Comparison of ENCODE assay signal across 12 mouse cellular contexts in genomic region chr5:140741877-140742276, GRCm38 (mm10). TPM values are rescaled to one million over a fixed set of nuclear protein-coding genes. Genes with fewer than 3 reads are reported as not detected.
DNase-seq lines count a peak whose midpoint lies in the region; ATAC-seq and TF ChIP-seq lines count a peak whose summit lies in the region.
"Had no signal": no experiment of that assay in that cellular context is flagged by ENCODE, and none has a peak within 500 bp of the region (broad histone marks: within the 10 kb centered on the region; RNA-seq: fewer than 3 reads in every experiment).

No protein-coding gene starts in this region.

- H3K27me3 ChIP-seq in spleen, adult 2 months (ENCODE audit: control insufficient read depth, insufficient read depth, low read length), result no peaks in the 10 kb centered on the region
- H3K27me3 ChIP-seq: stomach, embryonic 15.5 days had no signal

- no peaks in the 10 kb centered on the region for H3K36me3 ChIP-seq in spleen, adult 2 months (ENCODE audit: control insufficient read depth, insufficient read depth, low read length)
- H3K36me3 ChIP-seq: hindbrain, embryonic 10.5 days; lung, embryonic 15.5 days; stomach, embryonic 15.5 days had no signal

- ATAC-seq in granulocyte monocyte progenitor cell, adult 5-6 weeks (replicated peaks; ENCODE audit: poor library complexity, severe bottlenecking), result peak; percentile 38; the same call in 1 of the 2 replicates

- TF ChIP-seq CTCF in spleen, adult 2 months (IDR thresholded peaks at IDR 0.05; ENCODE audit: extremely low read depth, insufficient read depth, insufficient read length, insufficient replicate concordance), result peak; percentile 1; the same call in 1 of the 2 replicates

- H3K4me3 ChIP-seq in spleen, adult 2 months (ENCODE audit: extremely low read depth, insufficient read depth, insufficient read length), result no peak overlapping the region
- H3K4me3 ChIP-seq: hindbrain, embryonic 10.5 days; lung, embryonic 15.5 days; stomach, embryonic 15.5 days had no signal

- no peak for TF ChIP-seq POLR2A in spleen, adult 2 months (IDR thresholded peaks at IDR 0.05; ENCODE audit: low read depth, low read length)

- DNase-seq in heart, adult 11 months, result peak; percentile 88
- no peak for DNase-seq in heart, postnatal 25 days (ENCODE audit: low spot score)
- no peak for DNase-seq in spleen, adult 2 months (ENCODE audit: low read depth in 1 of 2, low spot score in 2 of 2)
- DNase-seq in spleen, adult 12 weeks (ENCODE audit: low spot score), result no peak
- no peak for DNase-seq in adrenal gland, postnatal 36 days
- DNase-seq in left cerebral cortex, postnatal 14 days (ENCODE audit: low spot score in 2 of 2), result no peak
- DNase-seq in heart, postnatal 4 days, result no peak
- DNase-seq: layer of hippocampus, adult 9-11 months had no signal

- H3K27ac ChIP-seq in spleen, adult 2 months (ENCODE audit: insufficient read depth, low read length), result no peak overlapping the region
- H3K27ac ChIP-seq: hindbrain, embryonic 10.5 days; lung, embryonic 15.5 days; stomach, embryonic 15.5 days had no signal

- H3K4me1 ChIP-seq in spleen, adult 2 months (ENCODE audit: control insufficient read depth, insufficient read depth, insufficient read length), result peaks cover 4% of the 10 kb centered on the region
- H3K4me1 ChIP-seq: lung, embryonic 15.5 days had no signal

- intact Hi-C loops in heart, postnatal 25 days (cut with DNase I), result no loop called here
- intact Hi-C loops in left cerebral cortex, postnatal 14 days (cut with DNase I), result no loop called here

RNA-seq across cellular contexts. Expression of gene Amz1, which starts 17.9 kb away (rescaled TPM):
- total RNA-seq in heart, postnatal 25 days (2021), result under 1 TPM; 0.08 to 0.44 TPM
- polyA plus RNA-seq in spleen, adult 2 months (2012; rRNA removed), result 17.6 and 19.1 TPM in 2 replicates
- 2.8 and 3.1 TPM in 2 replicates for total RNA-seq in granulocyte monocyte progenitor cell, adult 5-6 weeks (2014; fragmentation: Nextera tagmentation)
- 0.77 and 0.78 TPM in 2 replicates for total RNA-seq in granulocyte monocyte progenitor cell, adult 5-6 weeks (2017)
- total RNA-seq in adrenal gland, postnatal 36 days (2021), result under 1 TPM; 0.50 to 0.66 TPM
- 10 to 100 TPM; 17.4 to 20.5 TPM for total RNA-seq in left cerebral cortex, postnatal 14 days (2021)
- 1 to 10 TPM in 1 of 2 experiments, under 1 TPM in 1; 0.93 to 1.5 TPM for total RNA-seq in heart, postnatal 4 days (2021)

RNA-seq across cellular contexts. Expression of gene Brat1, which starts 37.1 kb away (rescaled TPM):
- 1 to 10 TPM; 7.2 to 8.4 TPM for total RNA-seq in heart, postnatal 25 days (2021)
- 28.3 and 40.5 TPM in 2 replicates for polyA plus RNA-seq in spleen, adult 2 months (2012; rRNA removed)
- 10.2 and 14.3 TPM in 2 replicates for total RNA-seq in granulocyte monocyte progenitor cell, adult 5-6 weeks (2014; fragmentation: Nextera tagmentation)
- total RNA-seq in granulocyte monocyte progenitor cell, adult 5-6 weeks (2017), result 7.3 and 8.2 TPM in 2 replicates
- total RNA-seq in adrenal gland, postnatal 36 days (2021), result 10 to 100 TPM; 16.4 to 25.6 TPM
- total RNA-seq in left cerebral cortex, postnatal 14 days (2021), result 10 to 100 TPM; 24.8 to 27.4 TPM
- total RNA-seq in heart, postnatal 4 days (2021), result 1 to 10 TPM; 8.3 to 9.0 TPM

RNA-seq across cellular contexts. Expression of gene Iqce, which starts 39.7 kb away (rescaled TPM):
- 1 to 10 TPM; 4.5 to 7.5 TPM for total RNA-seq in heart, postnatal 25 days (2021)
- polyA plus RNA-seq in spleen, adult 2 months (2012; rRNA removed), result 12.2 and 12.5 TPM in 2 replicates
- 13.4 and 26.7 TPM in 2 replicates for total RNA-seq in granulocyte monocyte progenitor cell, adult 5-6 weeks (2014; fragmentation: Nextera tagmentation)
- 5.3 and 10.0 TPM in 2 replicates for total RNA-seq in granulocyte monocyte progenitor cell, adult 5-6 weeks (2017)
- 10 to 100 TPM; 18.6 to 19.7 TPM for total RNA-seq in adrenal gland, postnatal 36 days (2021)
- total RNA-seq in left cerebral cortex, postnatal 14 days (2021), result 10 to 100 TPM; 49.0 to 63.8 TPM
- 10 to 100 TPM; 11.3 to 12.8 TPM for total RNA-seq in heart, postnatal 4 days (2021)

Comparison
In these comparisons a context has a peak if more than half of its experiments do, and no peak if none do; other contexts are left out.
1. RNA of gene Amz1, which starts 17.9 kb away (total RNA-seq): 17.4 to 20.5 TPM in left cerebral cortex, postnatal 14 days; 0.77 to 3.1 TPM in granulocyte monocyte progenitor cell, adult 5-6 weeks, 0.93 to 1.5 TPM in heart, postnatal 4 days, 0.50 to 0.66 TPM in adrenal gland, postnatal 36 days and 0.08 to 0.44 TPM in heart, postnatal 25 days; every median in the first group is over 4 times any median in the second.